Mouse (Mus musculus) spleen, adult 2 months (tissue): ENCODE results near the gene Zfp821.

Source experiments
- CTCF ChIP-seq: fragments of 200-500 bp; IDR thresholded peaks from 2 replicates; pipeline ENCODE4 v1.5.1; 2011; ENCODE audit warnings: mild to moderate bottlenecking, inconsistent platforms; ENCODE audit not compliant: insufficient read depth, insufficient read length, insufficient replicate concordance; ENCODE audit errors: extremely low read depth
- POLR2A ChIP-seq: fragments of 200-500 bp; IDR thresholded peaks from 2 replicates; pipeline ENCODE4 v1.6.1; 2011; ENCODE audit warnings: low read depth, low read length, inconsistent platforms

GRCm38 (mm10) chr8:109694154-109694553, 11.2 kb upstream of the Zfp821 start:
- TF ChIP-seq POLR2A: no peak
- TF ChIP-seq CTCF: no peak
